Mouse (Mus musculus): ENCODE data around the gene Zbtb17. TPM values are rescaled to one million over a fixed set of nuclear protein-coding genes. Genes with fewer than 3 reads are reported as not detected.

The Zbtb17 gene
- polyA plus RNA-seq, 1 experiment from 2014 or later, result 34.8 TPM

DNA sequence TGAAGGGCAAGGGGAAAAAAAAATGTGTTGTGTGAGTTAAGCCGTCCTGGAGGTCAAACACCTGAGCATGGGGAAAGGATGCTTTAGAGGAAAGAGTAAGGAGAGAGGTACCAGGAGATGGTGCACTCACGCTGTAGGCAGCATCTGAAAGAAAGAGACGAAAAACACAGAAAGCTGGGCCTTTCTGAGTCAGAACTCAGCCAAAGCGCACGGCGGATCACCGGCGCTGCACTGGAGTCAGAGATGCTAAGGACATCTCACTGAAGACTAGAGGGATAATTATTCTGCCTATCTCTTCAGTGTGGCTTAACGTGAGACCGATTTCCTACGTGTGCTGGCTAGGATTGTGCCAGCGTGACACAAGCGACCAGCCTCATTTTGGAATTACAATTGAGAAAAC is 16.5 kb upstream of the Zbtb17 start:
- H3K4me3 ChIP-seq (replicated peaks), result no peak overlapping the region
- 88% methylated on average over 13 of the region's 13 CpGs for WGBS
- H3K4me2 ChIP-seq, result no peak overlapping the region
- peaks cover 8% of the 10 kb centered on the region; the same call in 1 of the 2 replicates for H3K27me3 ChIP-seq (replicated peaks)
- H3K4me1 ChIP-seq, result peaks cover 20% of the 10 kb centered on the region
- no peak overlapping the region for H3K9ac ChIP-seq (replicated peaks)
- H3K27ac ChIP-seq (replicated peaks), result no peak overlapping the region
- H3K36me3 ChIP-seq, result no peaks in the 10 kb centered on the region
- ATAC-seq (ENCODE audit: low FRiP score), result no peak
- H3K9me3 ChIP-seq (replicated peaks), result no peaks in the 10 kb centered on the region

DNA sequence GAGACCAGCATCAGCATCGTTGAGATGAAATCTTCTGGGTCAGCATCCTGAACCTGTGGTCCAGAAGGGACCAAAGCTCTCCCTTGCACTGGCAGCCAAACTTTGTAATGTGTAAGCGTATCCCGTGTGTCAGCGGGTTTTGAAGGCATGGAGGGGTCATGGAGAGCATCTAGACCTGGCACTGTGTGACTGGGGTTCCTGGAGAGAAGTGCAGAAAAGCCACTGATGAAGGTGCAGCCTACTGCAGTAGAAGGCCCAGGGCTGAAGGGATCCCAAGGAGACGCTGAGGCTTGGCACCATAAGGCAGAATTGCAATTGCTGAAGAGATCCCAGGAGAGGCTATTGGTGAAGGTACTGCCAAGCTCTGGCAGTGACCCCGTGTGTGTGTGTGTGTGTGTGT is 15.1 kb upstream of the Zbtb17 start:
- Histone ChIP-seq H3K27me3 (replicated peaks) (peaks cover 8% of the 10 kb centered on the region; the same call in 1 of the 2 replicates), H3K36me3 (no peaks in the 10 kb centered on the region), H3K4me2 (no peak overlapping the region), H3K27ac (replicated peaks) (no peak overlapping the region), H3K4me3 (replicated peaks) (no peak overlapping the region), H3K4me1 (peaks cover 20% of the 10 kb centered on the region), H3K9ac (replicated peaks) (no peak overlapping the region), H3K9me3 (replicated peaks) (no peaks in the 10 kb centered on the region)
- WGBS, result 79% methylated on average over 6 of the region's 6 CpGs
- no peak for ATAC-seq (ENCODE audit: low FRiP score)

DNA sequence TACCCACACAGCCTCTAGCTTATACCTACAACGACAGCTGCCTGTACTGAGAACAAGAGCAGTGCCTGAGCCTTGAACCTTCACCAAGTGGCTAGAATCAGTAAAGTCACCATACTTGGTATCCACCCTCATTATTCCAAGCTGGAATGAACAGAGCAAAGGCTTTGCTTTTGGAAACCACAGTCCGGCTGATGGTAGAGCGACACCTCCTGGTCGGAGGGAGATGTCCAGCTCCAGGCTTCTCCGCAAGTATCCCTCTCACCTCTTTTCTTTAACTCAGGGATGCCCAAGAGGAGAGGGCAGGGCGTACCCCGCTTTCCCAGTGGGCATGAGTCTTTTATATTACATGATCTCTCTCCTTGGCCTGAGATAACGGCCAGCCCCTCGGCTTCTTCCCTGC is 14.6 kb upstream of the Zbtb17 start:
- no peak for ATAC-seq (ENCODE audit: low FRiP score)
- no peak overlapping the region for H3K4me2 ChIP-seq
- peaks cover 8% of the 10 kb centered on the region; the same call in 1 of the 2 replicates for H3K27me3 ChIP-seq (replicated peaks)
- no peak overlapping the region for H3K9ac ChIP-seq (replicated peaks)
- H3K9me3 ChIP-seq (replicated peaks), result no peaks in the 10 kb centered on the region
- no peak overlapping the region for H3K27ac ChIP-seq (replicated peaks)
- H3K4me3 ChIP-seq (replicated peaks), result no peak overlapping the region
- peaks cover 19% of the 10 kb centered on the region for H3K4me1 ChIP-seq
- no peaks in the 10 kb centered on the region for H3K36me3 ChIP-seq
- 52% methylated on average over 9 of the region's 9 CpGs for WGBS

DNA sequence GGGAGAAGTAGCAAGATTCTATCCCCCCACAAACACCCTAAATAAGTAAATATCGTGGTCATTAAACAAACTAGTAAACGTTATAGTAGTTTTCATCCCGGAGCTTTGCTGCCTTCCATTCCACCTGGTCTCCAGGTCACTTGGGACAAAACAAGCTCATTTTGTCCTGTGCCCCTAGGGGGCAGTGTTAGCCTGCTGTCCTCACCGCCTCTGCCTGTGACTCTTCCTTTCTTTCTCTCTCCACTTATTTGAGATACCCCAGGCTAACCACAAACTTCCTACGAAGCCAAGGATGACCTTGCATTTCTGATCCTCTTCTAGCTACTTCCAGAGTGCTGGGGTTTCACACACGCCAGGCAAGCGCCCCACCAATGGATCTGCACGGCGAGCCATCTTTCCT is 13.5 kb upstream of the Zbtb17 start:
- no peaks in the 10 kb centered on the region for H3K36me3 ChIP-seq
- peaks cover 7% of the 10 kb centered on the region for H3K4me1 ChIP-seq
- 49% methylated on average over 9 of the region's 9 CpGs for WGBS
- H3K9ac ChIP-seq (replicated peaks), result no peak overlapping the region
- no peaks in the 10 kb centered on the region for H3K9me3 ChIP-seq (replicated peaks)
- H3K27me3 ChIP-seq (replicated peaks), result peaks cover 8% of the 10 kb centered on the region; the same call in 1 of the 2 replicates
- no peak for ATAC-seq (ENCODE audit: low FRiP score)
- no peak overlapping the region for H3K27ac ChIP-seq (replicated peaks)
- H3K4me3 ChIP-seq (replicated peaks), result no peak overlapping the region
- no peak overlapping the region for H3K4me2 ChIP-seq

DNA sequence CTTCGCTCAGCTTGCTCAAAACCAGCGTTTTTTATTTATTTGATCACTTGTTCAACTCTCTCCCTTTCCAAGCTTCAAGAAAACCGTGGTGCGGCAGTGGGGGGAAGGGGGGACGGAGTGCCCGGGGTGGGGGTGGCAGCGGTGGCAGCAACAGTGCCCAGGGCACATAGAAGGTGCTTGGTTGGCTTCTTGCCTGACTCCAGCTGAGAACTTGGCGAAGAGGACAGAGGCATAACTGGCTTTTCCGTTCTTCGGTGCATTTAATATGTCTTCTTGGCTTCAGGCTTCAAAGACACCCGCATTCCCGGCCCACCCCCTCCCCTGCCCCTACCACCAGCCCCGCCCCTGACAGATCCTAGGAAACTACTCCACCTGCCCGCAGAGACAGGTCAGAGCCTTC is 11.8 kb upstream of the Zbtb17 start:
- Histone ChIP-seq H3K9me3 (replicated peaks) (no peaks in the 10 kb centered on the region), H3K36me3 (no peaks in the 10 kb centered on the region), H3K4me2 (no peak overlapping the region), H3K4me3 (replicated peaks) (no peak overlapping the region), H3K27ac (replicated peaks) (no peak overlapping the region), H3K4me1 (no peaks in the 10 kb centered on the region), H3K9ac (replicated peaks) (no peak overlapping the region), H3K27me3 (replicated peaks) (no peaks in the 10 kb centered on the region)
- WGBS, result 58% methylated on average over 14 of the region's 14 CpGs
- ATAC-seq (ENCODE audit: low FRiP score), result no peak

DNA sequence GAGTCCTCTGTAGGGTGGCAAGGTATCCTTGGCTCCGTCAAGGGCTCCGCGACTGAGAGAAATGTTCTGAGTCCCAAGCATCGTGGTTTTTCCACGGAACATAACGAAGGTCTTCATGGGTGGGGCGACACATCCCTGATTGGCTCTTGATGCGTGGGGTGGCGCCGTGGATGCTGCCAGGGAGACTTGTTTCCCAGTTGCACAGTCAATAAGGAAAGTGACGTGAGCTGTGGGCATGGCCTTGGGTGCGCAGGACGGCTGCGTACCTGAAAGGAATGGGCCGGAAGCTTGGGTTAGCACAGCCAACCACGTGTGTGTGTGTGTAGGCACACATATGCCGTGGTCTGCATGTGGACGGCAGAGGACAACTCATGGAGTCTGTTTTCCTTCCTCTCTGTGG is 11.3 kb upstream of the Zbtb17 start:
- Histone ChIP-seq H3K27me3 (replicated peaks) (no peaks in the 10 kb centered on the region), H3K27ac (replicated peaks) (no peak overlapping the region), H3K9ac (replicated peaks) (no peak overlapping the region), H3K36me3 (no peaks in the 10 kb centered on the region), H3K9me3 (replicated peaks) (no peaks in the 10 kb centered on the region), H3K4me2 (no peak overlapping the region), H3K4me3 (replicated peaks) (no peak overlapping the region), H3K4me1 (no peaks in the 10 kb centered on the region)
- 84% methylated on average over 18 of the region's 18 CpGs for WGBS
- no peak for ATAC-seq (ENCODE audit: low FRiP score)

DNA sequence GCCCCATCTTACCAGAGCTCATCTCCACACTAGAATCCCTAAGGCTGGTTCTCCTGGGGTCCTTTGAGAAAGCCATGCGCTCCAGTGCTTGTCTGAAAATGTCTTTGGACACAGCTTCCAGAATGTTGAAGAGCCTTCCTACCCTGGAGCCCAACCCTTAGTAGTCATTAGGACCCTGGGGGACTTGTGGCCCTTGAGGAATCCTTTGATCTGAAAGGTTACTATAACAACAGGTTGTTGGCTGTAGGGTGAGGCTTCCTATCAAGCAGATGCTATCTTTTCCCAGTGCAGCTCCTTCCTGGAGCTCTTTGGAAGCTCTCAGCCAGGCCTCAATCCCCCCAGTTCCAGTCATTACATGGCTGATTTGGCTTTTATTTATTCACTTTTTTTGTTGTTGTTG is 8.5 kb upstream of the Zbtb17 start, which contains the start of gene Srarp:
TSS of gene Srarp (minus strand) at position 132 of the 400 bp plus-strand sequence.
- no peak within 1 kb of the TSS for H3K4me3 ChIP-seq (replicated peaks)
- H3K36me3 ChIP-seq, result no peaks in the 10 kb centered on the region
- no peak within 1 kb of the TSS for H3K9ac ChIP-seq (replicated peaks)
- WGBS, result 85% methylated on average over 1 of the region's 1 CpGs
- H3K9me3 ChIP-seq (replicated peaks), result no peaks in the 10 kb centered on the region
- H3K4me1 ChIP-seq, result no peaks in the 10 kb centered on the region
- no peaks in the 10 kb centered on the region for H3K27me3 ChIP-seq (replicated peaks)
- no peak within 1 kb of the TSS for H3K27ac ChIP-seq (replicated peaks)
- no peak within 1 kb of the TSS for H3K4me2 ChIP-seq
- no peak for ATAC-seq (ENCODE audit: low FRiP score)

DNA sequence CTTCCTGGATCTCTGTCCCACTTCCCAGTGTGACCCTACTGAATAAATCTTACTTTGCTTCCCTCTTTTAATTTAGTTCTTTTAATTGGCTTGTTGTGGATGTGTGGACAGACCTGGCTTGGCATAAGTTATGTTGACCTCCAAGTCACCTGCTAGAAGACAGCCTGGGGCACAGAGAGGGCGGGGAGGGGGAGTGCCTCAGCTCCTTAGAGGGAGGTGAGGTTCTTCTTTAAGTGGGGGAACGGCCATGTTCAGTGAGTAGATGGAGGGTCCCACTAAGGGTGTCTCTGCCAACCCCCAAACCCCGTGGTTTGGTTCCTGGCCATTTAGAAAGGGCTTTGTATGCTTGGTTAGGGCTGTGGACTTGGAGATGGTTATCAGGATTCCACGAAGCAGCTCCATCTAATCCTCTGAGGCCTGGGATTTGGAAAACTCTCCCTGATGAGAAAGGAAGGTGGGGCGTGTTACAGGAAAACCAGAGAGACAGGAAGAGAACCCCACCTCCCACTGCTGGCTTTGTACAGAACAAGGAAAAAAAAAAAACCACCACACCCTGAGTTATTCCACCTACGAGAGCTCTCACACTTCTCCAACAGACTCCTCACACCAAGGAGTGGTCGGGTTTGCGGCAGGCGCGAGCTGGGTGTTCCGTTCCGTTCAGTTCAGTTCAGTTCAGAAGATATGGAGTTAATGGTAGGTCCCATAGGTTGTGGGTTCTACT is 5.2 kb upstream of the Zbtb17 start:
- Histone ChIP-seq H3K9ac (replicated peaks) (no peak overlapping the region), H3K4me3 (replicated peaks) (no peak overlapping the region), H3K36me3 (no peaks in the 10 kb centered on the region), H3K27me3 (replicated peaks) (no peaks in the 10 kb centered on the region), H3K4me1 (peaks cover 7% of the 10 kb centered on the region), H3K9me3 (replicated peaks) (no peaks in the 10 kb centered on the region), H3K4me2 (no peak overlapping the region), H3K27ac (replicated peaks) (no peak overlapping the region)
- 86% methylated on average over 12 of the region's 12 CpGs for WGBS
- ATAC-seq (ENCODE audit: low FRiP score), result no peak

DNA sequence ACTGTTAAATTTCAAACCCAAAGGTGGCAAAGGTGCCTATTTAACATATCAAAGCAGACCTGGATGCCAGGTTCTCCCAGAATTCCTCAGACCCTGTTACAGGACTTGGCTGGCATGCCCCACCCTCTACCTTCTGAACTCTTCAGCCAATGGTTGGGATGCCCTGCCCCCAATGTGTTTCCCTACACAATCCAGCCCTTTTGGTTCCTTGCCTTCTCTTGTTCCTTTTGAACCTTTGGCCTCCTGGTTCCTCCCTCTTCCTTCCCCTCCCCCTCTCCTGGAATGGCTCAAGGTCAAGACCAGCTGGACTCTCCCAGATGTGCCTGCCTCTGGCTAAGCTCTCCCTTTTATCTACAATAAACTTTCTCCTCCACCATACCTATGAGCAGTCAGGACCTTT is 3.6 kb upstream of the Zbtb17 start:
- H3K4me1 ChIP-seq, result peaks cover 16% of the 10 kb centered on the region
- no peaks in the 10 kb centered on the region for H3K27me3 ChIP-seq (replicated peaks)
- no peak overlapping the region for H3K27ac ChIP-seq (replicated peaks)
- no peak for ATAC-seq (ENCODE audit: low FRiP score)
- no peaks in the 10 kb centered on the region for H3K36me3 ChIP-seq
- no peak overlapping the region for H3K4me2 ChIP-seq
- H3K9me3 ChIP-seq (replicated peaks), result no peaks in the 10 kb centered on the region
- no peak overlapping the region for H3K9ac ChIP-seq (replicated peaks)
- H3K4me3 ChIP-seq (replicated peaks), result no peak overlapping the region

DNA sequence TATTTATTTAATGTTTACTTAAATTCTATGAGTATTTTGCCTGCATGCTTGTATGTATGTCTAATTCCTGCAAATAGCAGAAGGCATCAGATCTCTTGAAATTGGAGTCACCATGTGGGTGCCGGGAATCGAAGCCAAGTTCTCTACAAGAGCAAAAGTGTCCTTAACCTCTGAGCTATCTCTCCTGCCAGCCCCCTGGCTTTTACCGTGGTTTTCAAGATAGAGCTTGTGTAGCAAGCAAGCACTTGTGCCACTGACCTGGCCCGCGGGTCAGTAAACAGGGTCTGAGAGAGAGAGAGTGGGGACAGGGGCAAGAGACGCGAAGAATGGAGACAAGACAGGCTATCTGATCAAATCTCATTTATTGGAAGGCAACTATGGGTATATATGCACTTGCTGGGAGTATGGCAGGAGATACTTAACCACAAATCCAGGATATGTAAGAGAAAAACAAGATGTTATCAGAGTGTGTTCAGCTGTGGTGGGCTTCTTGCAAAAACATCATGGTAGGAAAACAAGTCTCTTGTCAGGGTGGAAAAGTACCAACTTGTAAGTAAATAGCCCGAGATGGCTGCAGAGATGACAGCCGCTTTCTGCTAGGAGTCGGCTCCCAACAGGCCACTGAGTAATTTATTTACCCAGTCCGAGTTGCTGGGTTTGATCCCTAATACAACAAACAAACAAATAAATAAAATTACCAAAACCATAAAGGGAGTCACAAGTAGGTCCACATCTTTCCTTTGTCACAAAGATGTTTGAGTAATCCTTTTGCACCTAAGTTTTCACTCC is 619 bp upstream of the Zbtb17 start:
- peaks cover 23% of the 10 kb centered on the region for H3K36me3 ChIP-seq
- H3K4me1 ChIP-seq, result peaks cover 24% of the 10 kb centered on the region
- H3K27ac ChIP-seq (replicated peaks), result no peak overlapping the region; the same call in 1 of the 2 replicates
- H3K4me2 ChIP-seq, result peak overlapping the region; percentile 73
- WGBS, result 52% methylated on average over 11 of the region's 11 CpGs
- peak overlapping the region; percentile 100 for H3K4me3 ChIP-seq (replicated peaks)
- peak overlapping the region; percentile 96 for H3K9ac ChIP-seq (replicated peaks)
- no peaks in the 10 kb centered on the region for H3K9me3 ChIP-seq (replicated peaks)
- no peaks in the 10 kb centered on the region for H3K27me3 ChIP-seq (replicated peaks)
- no peak for ATAC-seq (ENCODE audit: low FRiP score)

DNA sequence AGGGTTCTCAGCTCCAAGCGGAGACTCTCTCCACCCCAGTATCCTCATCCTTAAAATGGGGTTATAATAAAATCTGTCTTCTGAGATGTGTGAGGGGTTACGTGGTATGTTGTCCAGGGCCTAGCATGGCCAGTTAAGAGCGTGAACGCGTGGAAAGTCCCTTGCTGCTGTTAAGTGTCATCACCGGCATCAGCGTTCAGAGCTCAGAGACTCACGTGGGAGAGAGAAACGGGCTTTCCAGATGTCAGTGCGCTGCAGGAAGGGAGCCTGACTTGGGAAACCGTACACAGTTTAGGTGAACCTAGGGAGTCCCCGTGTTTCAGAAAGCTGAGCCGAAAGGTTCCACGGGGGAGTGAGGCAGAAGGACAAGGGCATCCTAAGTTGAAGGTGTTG is 870 bp downstream of the Zbtb17 start:
- H3K27ac ChIP-seq (replicated peaks), result peak overlapping the region; percentile 87
- 0 out of 2 replicates have a peak, but pooled peaks have one; percentile 1 for ATAC-seq (ENCODE audit: low FRiP score)
- H3K27me3 ChIP-seq (replicated peaks), result no peaks in the 10 kb centered on the region
- no peaks in the 10 kb centered on the region for H3K9me3 ChIP-seq (replicated peaks)
- peak overlapping the region; percentile 96 for H3K9ac ChIP-seq (replicated peaks)
- peaks cover 24% of the 10 kb centered on the region for H3K4me1 ChIP-seq
- H3K4me2 ChIP-seq, result peak overlapping the region; percentile 73
- 13% methylated on average over 14 of the region's 14 CpGs for WGBS
- H3K36me3 ChIP-seq, result peaks cover 36% of the 10 kb centered on the region
- peak overlapping the region; percentile 100 for H3K4me3 ChIP-seq (replicated peaks)

DNA sequence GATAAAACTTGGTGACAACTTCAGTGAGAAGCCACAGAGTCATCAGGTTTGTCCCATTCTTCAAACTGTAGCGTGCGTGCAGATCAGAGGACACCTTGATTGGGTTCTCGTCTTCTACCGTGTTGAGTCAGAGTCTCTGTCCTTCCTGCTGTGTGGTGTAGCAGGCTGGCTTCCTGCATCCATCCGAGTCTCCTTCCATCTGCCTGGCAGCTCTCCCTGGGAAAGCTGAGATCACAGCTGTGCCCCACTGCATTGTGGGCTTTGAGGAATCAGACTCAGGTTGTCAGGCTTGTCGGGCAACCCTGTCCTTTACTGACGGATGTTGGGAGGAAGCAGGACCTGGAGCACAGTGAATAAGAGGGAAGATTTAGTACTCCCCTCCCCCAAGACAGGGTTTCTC is 1.8 kb downstream of the Zbtb17 start:
- Histone ChIP-seq H3K4me2 (no peak overlapping the region), H3K27ac (replicated peaks) (no peak overlapping the region), H3K27me3 (replicated peaks) (no peaks in the 10 kb centered on the region), H3K36me3 (peaks cover 40% of the 10 kb centered on the region), H3K9me3 (replicated peaks) (no peaks in the 10 kb centered on the region), H3K4me1 (peaks cover 24% of the 10 kb centered on the region), H3K4me3 (replicated peaks) (no peak overlapping the region), H3K9ac (replicated peaks) (no peak overlapping the region)
- WGBS, result 69% methylated on average over 7 of the region's 7 CpGs
- ATAC-seq (ENCODE audit: low FRiP score), result no peak

Data from neural tube, embryonic 15.5 days (tissue).